ENCODE assay signal across 25 mouse cellular contexts in the genomic region with DNA sequence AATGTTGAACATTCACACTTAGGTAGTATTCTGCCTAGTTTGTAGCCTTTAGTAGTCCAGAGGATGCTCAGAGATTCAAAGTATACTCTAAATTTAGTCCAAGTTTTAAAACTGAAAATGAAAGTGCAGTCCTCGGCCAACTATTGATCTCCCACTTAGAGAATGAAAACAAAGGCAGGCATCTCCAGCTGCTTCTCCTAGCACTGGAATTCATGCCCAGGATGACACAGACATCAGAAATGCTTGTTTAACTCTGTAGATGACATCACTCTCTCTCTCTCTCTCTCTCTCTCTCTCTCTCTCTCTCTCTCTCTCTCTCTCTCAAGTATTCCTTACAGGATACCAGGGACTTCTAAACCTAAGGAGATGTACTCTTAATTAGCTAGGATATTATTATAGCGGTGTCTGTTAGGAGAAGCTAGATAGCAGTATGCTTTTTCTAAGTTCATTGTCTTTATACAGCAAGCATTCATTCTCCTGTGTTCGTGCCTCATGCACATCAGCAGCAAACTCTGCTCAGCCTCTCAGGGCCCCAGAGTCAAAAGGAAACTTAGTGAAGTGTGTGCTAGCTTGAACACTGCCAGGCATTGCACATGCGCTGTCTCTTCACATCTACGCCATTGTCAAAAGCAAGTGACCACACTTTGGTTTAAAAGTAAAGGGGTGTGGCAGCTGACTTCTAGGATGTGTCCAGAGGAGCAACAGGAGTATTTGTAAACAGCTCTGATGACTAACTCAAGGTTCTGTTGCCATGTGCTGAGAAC. TPM values are rescaled to one million over a fixed set of nuclear protein-coding genes. Genes with fewer than 3 reads are reported as not detected.
DNase-seq lines count a peak whose midpoint lies in the region; ATAC-seq and TF ChIP-seq lines count a peak whose summit lies in the region.
"Had no signal": no experiment of that assay in that cellular context is flagged by ENCODE, and none has a peak within 500 bp of the region (broad histone marks: within the 10 kb centered on the region; RNA-seq: fewer than 3 reads in every experiment).

No protein-coding gene starts in this region.

- intact Hi-C loops in gastrocnemius, adult 2 months (cut with DNase I): no loop called here

- peak overlapping the region; percentile 40 for H3K27ac ChIP-seq in gastrocnemius, adult 2 months
- H3K27ac ChIP-seq: embryonic facial prominence, embryonic 13.5 days; stomach, embryonic 15.5 days had no signal

- no peaks in the 10 kb centered on the region for H3K36me3 ChIP-seq in megakaryocyte, embryonic 14.5 days (replicated peaks; ENCODE audit: low read length)
- no peaks in the 10 kb centered on the region for H3K36me3 ChIP-seq in splenic B cell, adult 2 months (ENCODE audit: control insufficient read depth, insufficient read depth, low read length, poor library complexity, severe bottlenecking)
- H3K36me3 ChIP-seq: embryonic facial prominence, embryonic 13.5 days; stomach, embryonic 15.5 days had no signal

- no peak for DNase-seq in gastrocnemius, adult 2 months
- no peak for DNase-seq in gastrocnemius, postnatal 25 days
- peak; percentile 69 for DNase-seq in brain, adult 2 months (ENCODE audit: low read depth, low spot score)
- peak; percentile 11 for DNase-seq in splenic B cell, adult 2 months (ENCODE audit: low read depth, low spot score)
- no peak for DNase-seq in ovary, postnatal 36 days (ENCODE audit: low spot score)
- no peak for DNase-seq in adrenal gland, postnatal 36 days
- DNase-seq: adrenal gland, postnatal 14 days; B cell, adult 2 months; cerebellum, adult 11 months; heart, postnatal 4 days; kidney, postnatal 25 days; layer of hippocampus, postnatal 36 days; lung, adult 18-20 months; right cerebral cortex, postnatal 14 days; thymus, postnatal 36 days had no signal

- no peak for ATAC-seq in megakaryocyte, adult 5-6 weeks (ENCODE audit: poor library complexity, severe bottlenecking)

- H3K9me3 ChIP-seq in megakaryocyte, embryonic 14.5 days: no peaks in the 10 kb centered on the region
- H3K9me3 ChIP-seq: embryonic facial prominence, embryonic 13.5 days; stomach, embryonic 15.5 days had no signal

- TF ChIP-seq CTCF in gastrocnemius, adult 2 months (IDR thresholded peaks at IDR 0.05): no peak

- H3K4me3 ChIP-seq in gastrocnemius, adult 2 months: peak overlapping the region; percentile 5; the same call in 1 of the 2 replicates
- peak overlapping the region; percentile 74 for H3K4me3 ChIP-seq in megakaryocyte, embryonic 14.5 days (replicated peaks)
- H3K4me3 ChIP-seq: embryonic facial prominence, embryonic 13.5 days; stomach, embryonic 15.5 days had no signal

- no peaks in the 10 kb centered on the region; the same call in 1 of the 2 replicates for H3K4me1 ChIP-seq in megakaryocyte, embryonic 14.5 days
- H3K4me1 ChIP-seq: embryonic facial prominence, embryonic 13.5 days; stomach, embryonic 15.5 days had no signal

- H3K27me3 ChIP-seq in megakaryocyte, embryonic 14.5 days (replicated peaks): no peaks in the 10 kb centered on the region
- H3K27me3 ChIP-seq in splenic B cell, adult 2 months (ENCODE audit: control insufficient read depth, insufficient read depth, low read length, poor library complexity, severe bottlenecking): no peaks in the 10 kb centered on the region
- H3K27me3 ChIP-seq: embryonic facial prominence, embryonic 13.5 days; stomach, embryonic 15.5 days had no signal

RNA-seq across cellular contexts. Expression of gene 1700020N01Rik, which starts 26.0 kb away (rescaled TPM):
- total RNA-seq in gastrocnemius, adult 2 months (2021): not detected
- not detected for total RNA-seq in gastrocnemius, postnatal 25 days (2021)
- not detected in 2 replicates for polyA plus RNA-seq in megakaryocyte, embryonic 14.5 days (2012; ENCODE audit: insufficient read depth, low replicate concordance)
- total RNA-seq in megakaryocyte, adult 5-6 weeks (2015): not detected in 2 replicates
- total RNA-seq in megakaryocyte, adult 5-6 weeks (2017): not detected in 2 replicates
- total RNA-seq in adrenal gland, postnatal 36 days (2021): not detected
- total RNA-seq: adrenal gland, postnatal 14 days; common myeloid progenitor, adult 5-6 weeks; heart, adult 8-10 months; heart, postnatal 4 days; layer of hippocampus, postnatal 36 days; megakaryocyte progenitor cell, adult 5-6 weeks had no signal
- polyA plus RNA-seq: embryonic facial prominence, embryonic 13.5 days; forebrain, embryonic 11.5 days; intestine, embryonic 14.5 days; limb, embryonic 11.5 days; stomach, embryonic 15.5 days had no signal

Comparison
In these comparisons a context has a peak if more than half of its experiments do, and no peak if none do; other contexts are left out.
1. DNase-seq: peak in brain, adult 2 months (single experiment) and splenic B cell, adult 2 months (single experiment); none in gastrocnemius, adult 2 months (single experiment), gastrocnemius, postnatal 25 days (single experiment), ovary, postnatal 36 days (single experiment) and adrenal gland, postnatal 36 days (0 of 2).